Mouse (Mus musculus): ENCODE results near the gene Tle6. TPM values are rescaled to one million over a fixed set of nuclear protein-coding genes. Genes with fewer than 3 reads are reported as not detected.
"Not testable (repeated sequence)": the region's sequence is repeated elsewhere in the genome, so short reads cannot be mapped to it uniquely, and the experiment has no call there.

Gene Tle6
- polyA plus RNA-seq (2014; fragmentation: Nextera tagmentation; extraction: Ambion mirVana), result 4.2 and 4.8 TPM in 2 replicates

GRCm38 (mm10) chr10:81600738-81601203, at the start of gene Tle6:
Tle6 (minus strand) TSS chr10:81601073.
- Histone ChIP-seq H3K36me3 (replicated peaks; ENCODE audit: control insufficient read depth, insufficient read depth) (no peaks in the 10 kb centered on the region), H3K4me1 (replicated peaks; ENCODE audit: control insufficient read depth, insufficient read depth, low read length) (peaks cover 30% of the 10 kb centered on the region), H3K4me3 (replicated peaks; ENCODE audit: low read length) (peak within 1 kb of the TSS; percentile 10; the same call in 1 of the 2 replicates), H3K9me3 (ENCODE audit: control insufficient read depth, low read length) (no peaks in the 10 kb centered on the region), H3K27ac (no peak within 1 kb of the TSS), H3K27me3 (ENCODE audit: control insufficient read depth, insufficient read depth, low read length) (peaks cover 13% of the 10 kb centered on the region), H3K9ac (no peak within 1 kb of the TSS), H3K4me2 (replicated peaks) (peak within 1 kb of the TSS; percentile 48)
- DNase-seq (ENCODE audit: low spot score) (peak; percentile 98), ATAC-seq (ENCODE audit: low FRiP score) (peak; percentile 79)
- WGBS, result under 1% methylated on average over 28 of the region's 28 CpGs

GRCm38 (mm10) chr10:81648803-81649775, 48.2 kb upstream of the Tle6 start, which contains the start of gene Gm10778:
Gm10778 (plus strand) TSS chr10:81649059.
- WGBS, result 2% methylated on average over 33 of the region's 52 CpGs
- H3K27ac ChIP-seq, result peak within 1 kb of the TSS; percentile 84
- peaks cover 13% of the 10 kb centered on the region; the same call in 1 of the 2 replicates for H3K36me3 ChIP-seq (replicated peaks; ENCODE audit: control insufficient read depth, insufficient read depth)
- H3K9ac ChIP-seq, result peak within 1 kb of the TSS; percentile 65
- ATAC-seq (ENCODE audit: low FRiP score) (peak; percentile 95), DNase-seq (ENCODE audit: low spot score) (peak; percentile 92)
- H3K9me3 ChIP-seq (ENCODE audit: control insufficient read depth, low read length), result peaks cover 26% of the 10 kb centered on the region
- H3K4me1 ChIP-seq (replicated peaks; ENCODE audit: control insufficient read depth, insufficient read depth, low read length); H3K27me3 ChIP-seq (ENCODE audit: control insufficient read depth, insufficient read depth, low read length): not testable (repeated sequence)
- peak within 1 kb of the TSS; percentile 46 for H3K4me3 ChIP-seq (replicated peaks; ENCODE audit: low read length)
- H3K4me2 ChIP-seq (replicated peaks), result peak within 1 kb of the TSS; percentile 68

- peaks cover 28% of the 10 kb centered on the region for H3K4me1 ChIP-seq (replicated peaks; ENCODE audit: control insufficient read depth, insufficient read depth, low read length)
- no peak overlapping the region for H3K4me2 ChIP-seq (replicated peaks)
- no peak overlapping the region for H3K9ac ChIP-seq
- DNase-seq (ENCODE audit: low spot score) (no peak), ATAC-seq (ENCODE audit: low FRiP score) (no peak)
- no peak overlapping the region for H3K27ac ChIP-seq
- no peaks in the 10 kb centered on the region for H3K36me3 ChIP-seq (replicated peaks; ENCODE audit: control insufficient read depth, insufficient read depth)
- no peaks in the 10 kb centered on the region for H3K27me3 ChIP-seq (ENCODE audit: control insufficient read depth, insufficient read depth, low read length)
- no peak overlapping the region for H3K4me3 ChIP-seq (replicated peaks; ENCODE audit: low read length)
- peaks cover 4% of the 10 kb centered on the region; the same call in 1 of the 2 replicates for H3K9me3 ChIP-seq (ENCODE audit: control insufficient read depth, low read length)
- 76% methylated on average over 7 of the region's 7 CpGs for WGBS
Observed at GRCm38 (mm10) chr10:81646015-81646555, 45.2 kb upstream of the Tle6 start.

- Histone ChIP-seq H3K27ac (no peak overlapping the region), H3K4me3 (replicated peaks; ENCODE audit: low read length) (no peak overlapping the region), H3K4me1 (replicated peaks; ENCODE audit: control insufficient read depth, insufficient read depth, low read length) (peaks cover 30% of the 10 kb centered on the region), H3K9me3 (ENCODE audit: control insufficient read depth, low read length) (no peaks in the 10 kb centered on the region), H3K9ac (no peak overlapping the region), H3K36me3 (replicated peaks; ENCODE audit: control insufficient read depth, insufficient read depth) (no peaks in the 10 kb centered on the region), H3K27me3 (ENCODE audit: control insufficient read depth, insufficient read depth, low read length) (no peaks in the 10 kb centered on the region), H3K4me2 (replicated peaks) (no peak overlapping the region)
- ATAC-seq (ENCODE audit: low FRiP score) (no peak), DNase-seq (ENCODE audit: low spot score) (no peak)
- WGBS, result 89% methylated on average over 4 of the region's 4 CpGs
Observed at GRCm38 (mm10) chr10:81645391-81645790, 44.5 kb upstream of the Tle6 start.

GRCm38 (mm10) chr10:81644716-81645115, 43.8 kb upstream of the Tle6 start:
- H3K9me3 ChIP-seq (ENCODE audit: control insufficient read depth, low read length), result no peaks in the 10 kb centered on the region
- no peak overlapping the region for H3K9ac ChIP-seq
- H3K4me1 ChIP-seq (replicated peaks; ENCODE audit: control insufficient read depth, insufficient read depth, low read length), result peaks cover 25% of the 10 kb centered on the region
- no peak overlapping the region for H3K4me3 ChIP-seq (replicated peaks; ENCODE audit: low read length)
- H3K27ac ChIP-seq, result no peak overlapping the region
- no peaks in the 10 kb centered on the region for H3K36me3 ChIP-seq (replicated peaks; ENCODE audit: control insufficient read depth, insufficient read depth)
- DNase-seq (ENCODE audit: low spot score) (no peak), ATAC-seq (ENCODE audit: low FRiP score) (no peak)
- no peaks in the 10 kb centered on the region for H3K27me3 ChIP-seq (ENCODE audit: control insufficient read depth, insufficient read depth, low read length)
- 86% methylated on average over 18 of the region's 18 CpGs for WGBS
- no peak overlapping the region for H3K4me2 ChIP-seq (replicated peaks)

GRCm38 (mm10) chr10:81644162-81644561, 43.3 kb upstream of the Tle6 start:
- WGBS, result 73% methylated on average over 2 of the region's 2 CpGs
- Histone ChIP-seq H3K4me1 (replicated peaks; ENCODE audit: control insufficient read depth, insufficient read depth, low read length) (peaks cover 25% of the 10 kb centered on the region), H3K36me3 (replicated peaks; ENCODE audit: control insufficient read depth, insufficient read depth) (no peaks in the 10 kb centered on the region), H3K4me2 (replicated peaks) (peak overlapping the region; percentile 98), H3K9ac (peak overlapping the region; percentile 97), H3K27ac (peak overlapping the region; percentile 97), H3K9me3 (ENCODE audit: control insufficient read depth, low read length) (no peaks in the 10 kb centered on the region), H3K4me3 (replicated peaks; ENCODE audit: low read length) (peak overlapping the region; percentile 79), H3K27me3 (ENCODE audit: control insufficient read depth, insufficient read depth, low read length) (no peaks in the 10 kb centered on the region)
- peak; percentile 15 for ATAC-seq (ENCODE audit: low FRiP score)
- no peak for DNase-seq (ENCODE audit: low spot score)

- ATAC-seq (ENCODE audit: low FRiP score), result peak; percentile 89
- peak overlapping the region; percentile 79 for H3K4me3 ChIP-seq (replicated peaks; ENCODE audit: low read length)
- peak overlapping the region; percentile 97 for H3K27ac ChIP-seq
- no peaks in the 10 kb centered on the region for H3K36me3 ChIP-seq (replicated peaks; ENCODE audit: control insufficient read depth, insufficient read depth)
- under 1% methylated on average over 74 of the region's 75 CpGs for WGBS
- H3K9ac ChIP-seq, result peak overlapping the region; percentile 97
- DNase-seq (ENCODE audit: low spot score), result peak; percentile 94
- peak overlapping the region; percentile 98 for H3K4me2 ChIP-seq (replicated peaks)
- H3K27me3 ChIP-seq (ENCODE audit: control insufficient read depth, insufficient read depth, low read length), result no peaks in the 10 kb centered on the region
- H3K9me3 ChIP-seq (ENCODE audit: control insufficient read depth, low read length), result no peaks in the 10 kb centered on the region
- H3K4me1 ChIP-seq (replicated peaks; ENCODE audit: control insufficient read depth, insufficient read depth, low read length), result peaks cover 25% of the 10 kb centered on the region
Observed at GRCm38 (mm10) chr10:81643449-81644055, 42.7 kb upstream of the Tle6 start.

GRCm38 (mm10) chr10:81642648-81643448, 42.0 kb upstream of the Tle6 start:
- DNase-seq (ENCODE audit: low spot score) (no peak), ATAC-seq (ENCODE audit: low FRiP score) (no peak; the same call in none of the 2 replicates)
- H3K4me1 ChIP-seq (replicated peaks; ENCODE audit: control insufficient read depth, insufficient read depth, low read length), result peaks cover 25% of the 10 kb centered on the region
- H3K9me3 ChIP-seq (ENCODE audit: control insufficient read depth, low read length), result no peaks in the 10 kb centered on the region
- H3K4me2 ChIP-seq (replicated peaks), result peak overlapping the region; percentile 98
- H3K27me3 ChIP-seq (ENCODE audit: control insufficient read depth, insufficient read depth, low read length), result no peaks in the 10 kb centered on the region
- H3K9ac ChIP-seq, result peak overlapping the region; percentile 97
- WGBS, result 21% methylated on average over 24 of the region's 24 CpGs
- no peaks in the 10 kb centered on the region for H3K36me3 ChIP-seq (replicated peaks; ENCODE audit: control insufficient read depth, insufficient read depth)
- peak overlapping the region; percentile 97 for H3K27ac ChIP-seq
- peak overlapping the region; percentile 79 for H3K4me3 ChIP-seq (replicated peaks; ENCODE audit: low read length)
